Mouse (Mus musculus) cerebellum, adult 8-10 months (tissue): ENCODE results near the gene Ctdspl2.
"Not testable (repeated sequence)": the region's sequence is repeated elsewhere in the genome, so short reads cannot be mapped to it uniquely, and the experiment has no call there.

Experiments used
- DNase-seq: peaks from one replicate; pipeline ENCODE4 v3.0.0; 2022

The Ctdspl2 gene

DNA sequence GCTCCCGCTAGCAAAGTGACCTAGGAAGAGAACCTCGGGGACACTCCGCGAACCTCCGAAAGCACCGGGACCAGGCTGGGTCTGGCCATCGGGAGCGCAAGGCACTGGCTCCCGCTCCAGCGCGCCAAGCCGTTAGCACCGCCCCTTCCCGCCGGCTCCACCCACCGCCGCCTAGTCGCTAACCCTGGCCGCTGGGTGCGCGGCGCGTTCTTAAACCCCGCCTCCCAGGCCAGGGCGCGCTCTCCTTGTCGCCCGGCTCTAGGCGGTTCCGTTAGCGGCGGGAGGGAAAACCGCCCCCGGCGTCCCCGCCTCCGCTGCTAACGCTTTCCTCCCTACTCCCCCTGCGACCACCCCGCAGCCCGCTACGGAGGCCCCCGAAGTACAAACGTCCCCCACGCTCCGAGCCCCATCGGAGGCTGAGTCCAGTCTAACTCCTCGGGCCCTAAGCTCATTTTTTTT is at the start of gene Ctdspl2, which contains the start of gene Mageb3:
Gene Ctdspl2, plus strand, starts transcription at position 237 of the 459 bp plus-strand sequence.
Gene Mageb3, minus strand, starts transcription at position 328 of the 459 bp plus-strand sequence.
- DNase-seq = peak; percentile 97

DNA sequence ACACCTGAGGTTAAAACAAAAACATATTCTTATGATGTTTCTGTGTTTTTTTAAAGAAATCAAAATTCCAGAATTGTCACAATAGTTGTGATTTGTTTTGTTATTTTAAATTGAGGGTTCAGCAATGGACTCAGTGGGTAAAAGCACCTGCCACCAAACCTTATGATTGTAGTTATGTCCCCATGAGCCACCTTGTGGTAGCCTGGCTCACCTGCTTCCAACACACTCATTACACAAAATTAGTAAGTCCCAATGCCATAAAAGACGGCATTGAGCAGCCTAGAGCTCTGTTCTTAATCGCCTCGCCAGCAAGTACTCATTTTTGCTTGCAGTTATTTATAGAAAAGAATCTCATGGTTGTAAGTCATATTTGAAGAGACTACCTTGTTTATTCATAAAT is 45.8 kb upstream of the Ctdspl2 start:
- no peak for DNase-seq

DNA sequence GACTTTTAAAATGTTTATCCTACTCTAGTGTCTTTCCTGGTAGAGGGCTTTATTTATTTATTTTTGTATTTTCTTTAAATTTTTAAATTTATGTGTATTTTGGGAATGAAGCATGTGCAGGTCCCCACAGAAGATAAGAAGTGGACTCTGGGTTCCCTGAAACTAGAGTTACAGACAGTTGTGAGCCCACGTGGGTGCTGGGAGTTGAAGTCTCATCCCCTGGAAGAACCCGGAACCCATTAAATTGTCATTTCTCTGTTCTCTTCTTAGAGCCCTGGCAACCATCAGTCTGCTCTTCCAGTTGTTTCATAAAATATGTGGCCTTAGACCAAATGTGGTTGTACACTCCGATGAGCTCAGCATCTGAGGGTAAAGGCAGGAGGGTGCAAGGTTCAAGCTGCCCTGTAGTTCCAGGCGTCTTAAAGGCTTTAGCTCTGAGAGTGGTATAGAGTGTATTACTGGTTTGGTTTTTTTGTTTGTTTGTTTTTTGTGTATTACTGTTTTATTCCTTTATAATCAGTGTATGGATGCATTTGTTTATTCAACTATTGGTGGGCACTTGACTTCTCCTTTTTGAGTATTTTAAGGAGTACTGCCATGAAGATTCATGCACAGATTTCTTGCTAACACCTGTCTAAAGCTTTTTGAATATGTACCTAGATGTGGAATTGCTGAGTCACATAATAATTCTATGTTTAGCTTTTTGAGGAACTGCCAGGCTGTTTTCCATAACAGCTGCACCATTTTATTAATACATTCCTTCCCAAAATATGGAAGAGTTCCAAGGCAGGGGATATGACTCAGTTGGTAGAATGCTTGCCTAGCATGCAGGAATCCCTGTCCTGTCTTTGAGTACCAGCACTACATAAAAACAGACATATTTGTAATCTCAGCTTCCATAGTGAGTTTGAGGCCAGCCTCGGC is 39.5 kb upstream of the Ctdspl2 start:
- DNase-seq = no peak

DNA sequence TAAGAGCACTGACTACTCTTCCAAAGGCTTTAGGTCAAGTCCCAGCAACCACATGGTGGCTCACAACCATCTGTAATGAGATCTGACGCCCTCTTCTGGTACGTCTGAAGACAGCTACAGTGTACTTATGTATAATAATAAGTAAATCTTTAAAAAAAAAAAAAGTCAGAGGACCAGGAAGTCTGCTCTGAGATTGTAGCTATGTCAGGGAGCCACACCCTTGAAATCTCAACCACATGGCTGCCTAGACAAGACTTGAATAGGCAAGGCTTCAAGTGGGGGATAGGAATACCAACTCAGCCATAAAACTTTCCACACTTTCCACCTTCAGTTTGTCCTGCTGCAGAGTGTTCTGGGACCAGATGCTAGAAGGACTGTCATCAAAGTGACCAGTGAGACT is 18.2 kb upstream of the Ctdspl2 start:
- not testable (repeated sequence) for DNase-seq

DNA sequence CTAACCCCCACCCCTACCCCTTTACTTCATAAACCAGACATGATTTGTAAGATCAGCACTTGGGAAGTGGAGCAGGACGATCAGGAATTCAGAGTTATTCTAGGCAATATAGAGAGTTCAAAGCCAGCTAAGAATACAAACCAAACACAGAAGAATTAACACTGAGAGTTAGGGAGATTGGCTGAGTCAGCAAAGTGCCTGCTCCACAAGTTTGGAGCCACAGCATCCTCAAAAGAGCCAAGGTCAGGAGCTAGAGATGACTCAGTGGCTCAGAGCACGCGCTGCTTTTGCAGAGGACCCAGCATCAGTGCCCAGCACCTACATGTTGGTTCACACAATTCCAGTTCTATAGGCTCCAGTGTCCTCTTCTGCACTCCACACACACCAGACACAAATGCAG is 12.4 kb upstream of the Ctdspl2 start:
- no peak for DNase-seq

DNA sequence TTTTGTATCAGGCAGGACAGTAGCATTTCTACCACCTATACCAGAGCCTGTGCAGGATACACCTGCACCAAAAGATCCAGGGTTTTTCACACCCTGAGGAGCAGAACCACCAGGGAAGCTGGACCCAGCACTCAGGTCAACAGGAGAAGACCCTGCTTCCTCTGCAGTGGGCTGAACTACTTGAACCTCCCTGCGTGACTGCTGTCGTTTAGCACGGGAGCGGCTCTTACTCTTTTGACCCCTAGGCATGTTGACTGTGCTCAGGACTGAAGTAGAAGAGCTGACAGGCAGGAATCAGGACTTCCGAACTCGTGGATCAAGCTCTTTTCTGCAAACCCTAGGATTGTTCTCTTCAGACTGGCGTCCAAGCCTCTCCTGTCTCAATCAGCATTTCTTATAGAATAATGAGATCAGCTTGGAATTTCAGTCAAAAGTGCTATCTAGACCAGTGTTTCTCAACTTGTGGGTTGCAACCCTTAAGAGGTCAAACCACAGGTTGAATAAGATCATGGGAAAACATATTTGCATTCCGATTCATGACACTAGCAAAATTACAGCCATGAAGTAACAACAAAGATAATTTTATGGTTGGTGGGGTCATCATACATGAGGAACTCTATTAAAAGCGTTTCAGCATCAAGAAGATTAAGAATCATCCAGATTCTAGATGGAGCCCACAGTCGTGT is 687 bp upstream of the Ctdspl2 start:
- DNase-seq = peak; percentile 7

DNA sequence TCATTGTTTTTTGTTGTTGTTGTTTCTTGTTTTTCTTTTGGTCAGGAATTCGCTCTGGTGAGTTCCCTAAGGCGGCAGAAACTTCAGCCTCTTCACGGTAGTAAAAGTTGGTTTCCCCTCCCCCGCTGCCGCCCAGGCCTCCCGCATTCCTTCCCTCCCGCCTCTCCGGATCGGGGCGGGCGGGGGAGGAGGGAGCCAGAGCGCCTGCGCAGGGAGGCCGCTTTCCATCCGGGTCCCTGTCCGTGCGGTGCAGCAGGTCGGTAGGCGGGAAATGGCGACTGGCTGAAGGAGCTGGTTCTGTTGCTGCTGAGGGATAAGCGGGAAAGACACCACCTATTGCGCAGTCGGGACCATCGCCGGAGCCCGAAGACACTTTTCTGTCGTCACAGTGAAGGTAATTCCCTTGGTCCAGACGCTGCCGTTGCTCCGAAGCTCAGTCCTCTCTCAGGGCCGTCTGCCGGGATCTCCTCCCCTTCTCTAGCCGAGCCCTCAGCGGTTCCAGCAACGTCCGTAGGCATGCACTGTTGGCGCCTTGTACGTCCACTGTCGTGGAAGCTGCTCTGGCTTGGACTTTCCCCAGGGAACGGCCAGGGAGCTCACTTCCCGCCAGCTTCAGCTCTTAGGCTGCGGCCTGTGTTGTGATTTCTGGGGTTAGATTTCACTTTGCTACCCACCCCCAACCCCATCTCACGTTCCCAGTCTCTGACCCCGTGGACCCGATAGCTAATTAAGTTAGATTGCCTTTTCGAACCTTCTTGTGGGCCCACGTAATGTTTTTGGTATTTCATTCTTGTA is 620 bp downstream of the Ctdspl2 start:
- peak; percentile 96 for DNase-seq

DNA sequence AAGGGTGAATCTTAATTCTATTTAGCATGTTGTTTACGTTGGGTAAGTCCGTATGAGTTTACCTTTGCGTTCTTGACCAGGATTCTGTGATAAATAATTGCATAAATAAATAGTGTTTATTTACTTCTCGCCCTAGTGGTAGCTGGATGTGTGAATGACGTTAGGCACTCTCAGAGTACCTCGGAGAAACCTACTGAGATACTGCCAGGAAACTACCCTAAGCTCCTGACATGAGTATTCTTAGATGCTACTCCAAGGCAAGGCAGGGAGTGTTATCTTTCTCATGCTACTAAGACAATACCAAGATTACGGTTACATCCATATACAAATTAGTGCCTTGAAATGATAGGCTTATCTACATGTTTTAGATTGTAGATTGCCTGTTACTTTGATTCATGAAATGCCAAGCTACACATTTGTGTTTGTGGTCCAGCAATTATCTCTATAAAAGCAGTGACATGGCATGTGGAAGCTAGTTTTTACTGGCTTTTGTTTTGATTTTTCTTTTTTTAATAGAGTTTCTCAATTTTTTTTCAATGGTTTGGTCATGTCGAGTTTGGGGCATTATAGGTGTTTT is 1.5 kb downstream of the Ctdspl2 start:
- no peak for DNase-seq

DNA sequence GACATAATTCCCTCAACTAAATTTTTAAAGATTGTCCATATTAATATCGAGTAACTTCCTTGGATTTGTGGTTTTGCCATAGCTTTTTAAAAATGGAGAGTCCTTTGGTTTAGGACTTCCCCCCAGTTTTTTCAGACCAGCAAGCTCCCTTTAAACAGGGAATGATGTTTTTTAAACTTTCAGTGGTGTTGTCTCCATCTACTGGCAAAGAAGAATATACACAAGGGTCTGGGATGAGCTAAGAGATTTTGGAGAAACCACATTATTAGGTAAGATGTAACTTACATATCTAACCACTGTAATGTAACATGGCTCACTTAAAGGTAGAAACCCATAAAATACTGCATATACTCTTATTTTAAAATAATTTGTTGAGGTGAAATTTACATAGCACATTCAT is 39.9 kb downstream of the Ctdspl2 start:
- DNase-seq = no peak

DNA sequence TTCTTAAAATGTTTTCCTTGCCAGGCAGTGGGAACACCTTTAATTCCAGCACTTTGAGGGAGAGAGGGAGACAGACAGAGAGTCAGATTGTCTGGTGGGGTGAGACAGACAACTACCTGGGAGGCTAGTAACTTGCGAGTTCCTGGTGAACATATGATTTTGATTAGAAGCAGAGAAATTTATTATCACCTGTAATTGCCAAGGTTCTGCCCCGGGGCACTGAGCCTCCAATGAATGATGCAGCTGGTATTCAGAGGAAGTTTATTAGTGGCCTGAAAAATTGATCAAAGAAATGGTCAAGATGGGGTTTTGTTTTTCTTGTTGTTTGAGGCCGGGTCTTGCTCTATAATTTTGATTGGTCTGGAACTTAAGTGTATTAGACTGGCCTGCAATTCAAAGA is 53.0 kb downstream of the Ctdspl2 start:
- no peak for DNase-seq

DNA sequence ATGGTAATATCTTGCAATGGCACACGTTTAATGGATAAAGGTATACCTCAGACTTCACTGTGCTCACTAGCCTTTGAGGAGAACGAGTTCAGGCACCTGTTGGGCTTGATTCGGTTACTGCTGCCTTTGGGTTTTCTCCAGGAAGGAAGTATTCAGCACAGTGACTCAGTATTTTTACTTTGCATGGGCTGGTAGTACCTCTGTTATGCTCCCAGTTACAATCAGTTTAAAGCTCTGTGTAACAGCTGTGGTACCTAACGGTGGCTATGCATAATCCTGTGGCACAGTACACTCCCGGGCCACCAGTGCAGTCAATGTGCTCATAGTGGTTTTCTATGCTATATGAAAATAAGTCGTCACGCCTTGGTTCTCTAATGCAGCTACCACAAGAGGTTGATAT is 55.6 kb downstream of the Ctdspl2 start:
- no peak for DNase-seq

DNA sequence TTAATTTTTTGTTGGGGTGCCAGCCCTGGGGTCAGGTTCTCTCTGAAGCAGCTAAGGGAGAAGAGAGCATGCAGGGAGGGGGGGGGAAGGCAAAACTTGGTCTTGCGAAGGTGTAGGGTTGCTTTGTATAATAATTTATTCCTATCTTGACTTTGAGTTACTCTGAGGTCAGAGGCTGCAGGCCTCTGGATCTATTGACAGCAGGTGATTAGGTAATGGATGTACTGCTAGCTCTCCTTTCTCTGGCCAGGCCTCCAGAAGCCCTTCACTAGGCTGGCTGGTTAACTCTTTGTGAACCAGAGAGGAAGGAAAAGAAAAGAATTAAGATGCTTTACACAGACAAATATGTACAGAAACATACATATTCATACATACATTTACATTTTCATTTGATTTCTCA is 62.9 kb downstream of the Ctdspl2 start:
- DNase-seq = no peak

DNA sequence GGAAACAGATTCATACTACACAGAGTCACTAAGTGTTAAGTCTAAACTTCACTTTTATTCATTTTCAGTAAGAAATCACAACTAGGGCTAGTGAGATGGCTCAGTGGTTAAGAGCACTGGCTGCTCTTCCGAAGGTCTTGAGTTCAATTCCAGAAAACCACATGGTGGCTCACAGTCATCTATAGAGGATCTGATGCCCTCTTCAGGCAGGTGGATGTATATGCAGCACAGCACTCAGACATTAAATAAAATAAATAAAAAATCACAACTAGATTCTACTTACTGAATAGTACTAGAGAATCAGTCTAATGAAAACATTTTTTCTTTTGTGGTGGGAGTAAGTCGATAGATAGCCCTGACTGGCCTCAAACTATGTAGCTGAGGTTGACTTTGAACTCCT is 66.5 kb downstream of the Ctdspl2 start:
- DNase-seq = no peak

DNA sequence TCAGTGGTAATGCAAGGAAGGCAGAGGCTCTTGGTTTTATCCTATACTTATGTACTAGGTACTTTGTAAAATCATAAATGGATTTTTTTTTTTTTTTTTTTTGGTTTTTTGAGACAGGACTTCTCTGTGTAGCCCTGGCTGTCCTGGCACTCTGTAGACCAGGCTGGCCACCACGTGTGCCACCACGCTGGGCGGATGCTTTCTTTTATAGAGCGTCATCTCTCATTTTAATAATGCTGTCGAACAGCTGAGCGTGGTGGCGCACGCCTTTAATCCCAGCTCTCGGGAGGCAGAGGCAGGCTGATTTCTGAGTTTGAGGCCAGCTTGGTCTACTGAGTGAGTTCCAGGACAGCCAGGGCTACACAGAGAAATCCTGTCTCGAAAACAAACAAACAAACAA is 71.3 kb downstream of the Ctdspl2 start:
- peak; percentile 12 for DNase-seq

DNA sequence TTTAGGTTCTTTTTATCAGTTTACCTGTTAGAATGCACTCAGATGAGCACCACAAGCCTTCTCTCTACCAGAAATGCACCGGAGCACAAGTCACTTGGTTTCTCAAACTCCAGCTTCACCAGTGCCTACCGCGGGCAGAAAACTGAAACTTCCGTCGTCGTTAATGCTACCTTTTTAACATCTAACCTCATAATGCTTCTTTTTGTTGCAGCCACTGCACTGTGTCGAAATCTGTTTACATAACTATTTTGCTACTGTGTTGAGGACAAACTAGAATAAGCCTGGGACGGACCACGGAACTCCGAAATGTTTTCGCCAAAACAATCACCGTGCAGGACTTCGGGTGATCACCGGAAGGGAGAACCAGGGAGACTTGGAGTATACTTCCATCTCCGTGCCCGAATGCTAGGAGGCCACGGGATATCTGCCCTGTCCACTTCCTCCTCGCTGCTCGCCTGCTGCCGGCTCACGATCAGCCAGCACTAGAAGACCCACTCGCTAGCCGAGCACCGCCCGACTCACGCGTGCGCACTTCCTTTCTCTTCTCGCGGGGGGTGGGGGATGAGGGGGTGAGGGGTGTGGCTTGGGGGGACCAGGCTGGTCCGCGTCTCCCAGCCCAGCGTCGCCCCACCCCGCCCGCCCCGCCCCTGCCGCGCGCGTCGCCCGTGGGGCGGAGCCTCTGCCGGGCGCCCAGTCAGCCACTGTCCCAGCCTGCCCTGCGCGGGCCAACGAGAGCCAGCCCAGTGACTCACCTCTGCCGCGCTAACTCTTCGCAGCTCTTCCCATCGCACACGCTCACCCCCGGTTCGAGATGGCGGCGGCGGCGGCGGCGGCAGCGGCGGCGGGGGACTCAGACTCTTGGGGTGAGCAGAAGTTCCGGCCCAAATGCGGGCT is 72.3 kb downstream of the Ctdspl2 start, which contains the start of gene Eif3j1:
Gene Eif3j1, plus strand, starts transcription at position 685 of the 894 bp plus-strand sequence.
- peak; percentile 83 for DNase-seq

DNA sequence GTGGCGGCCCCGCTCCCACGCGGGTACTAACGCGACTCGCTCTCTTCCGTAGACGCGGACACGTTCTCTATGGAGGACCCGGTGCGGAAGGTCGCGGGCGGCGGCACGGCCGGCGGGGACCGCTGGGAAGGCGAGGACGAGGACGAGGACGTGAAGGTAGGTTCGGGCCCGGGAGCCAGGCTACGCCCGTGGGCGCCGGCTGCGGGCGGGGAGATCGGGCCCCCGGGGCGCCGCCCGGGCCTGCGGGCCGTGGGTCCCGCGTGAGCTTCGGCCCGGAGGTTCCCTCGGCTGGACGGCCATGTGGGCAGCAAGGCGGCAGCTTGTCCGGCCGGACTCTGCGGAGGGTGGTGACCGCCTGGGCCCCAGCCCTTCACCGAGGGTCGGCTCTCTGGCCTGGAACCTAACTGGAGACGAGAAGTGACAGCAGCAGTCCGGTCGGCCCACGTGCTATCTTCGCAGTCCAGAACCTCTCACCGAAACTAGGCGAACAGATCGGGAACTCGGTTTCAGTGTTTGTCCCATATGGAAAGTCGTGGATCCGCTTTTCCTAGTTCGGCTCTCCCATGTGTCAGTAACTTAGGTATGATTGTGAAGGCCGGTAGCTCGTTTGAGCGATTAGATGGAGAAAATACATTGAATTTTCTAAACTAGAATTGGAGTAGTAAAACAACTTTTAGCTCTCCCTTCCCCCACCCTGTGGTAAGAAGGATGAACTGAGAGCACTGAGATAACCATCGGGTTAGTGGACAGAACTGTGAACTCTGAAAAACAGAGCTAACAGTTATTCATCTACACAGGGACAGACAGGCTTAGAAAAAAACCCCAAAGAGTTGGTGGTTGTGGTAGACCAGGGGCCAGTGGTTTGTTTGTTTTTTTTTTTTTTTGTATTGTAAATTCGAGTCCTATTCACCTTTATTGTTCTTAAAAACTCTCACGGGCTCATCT is 73.2 kb downstream of the Ctdspl2 start:
- peak; percentile 55 for DNase-seq

DNA sequence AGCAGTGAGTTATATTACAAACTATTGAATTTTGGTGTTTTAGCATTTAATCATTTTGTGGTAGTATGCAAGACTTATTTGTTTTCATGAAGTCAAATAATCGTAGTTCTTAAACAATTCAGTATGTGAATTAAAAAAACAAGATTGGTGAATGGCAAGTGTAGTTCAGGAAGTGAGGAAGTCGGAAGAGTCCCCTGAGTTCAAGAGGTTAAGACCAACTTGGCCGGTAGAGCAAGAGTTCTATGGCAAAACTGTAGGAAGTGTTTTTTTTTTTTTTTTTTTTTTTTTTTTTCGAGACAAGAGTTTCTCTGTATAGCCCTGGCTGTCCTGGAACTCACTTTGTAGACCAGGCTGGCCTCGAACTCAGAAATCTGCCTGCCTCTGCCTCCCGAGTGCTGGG is 76.2 kb downstream of the Ctdspl2 start:
- DNase-seq = no peak

DNA sequence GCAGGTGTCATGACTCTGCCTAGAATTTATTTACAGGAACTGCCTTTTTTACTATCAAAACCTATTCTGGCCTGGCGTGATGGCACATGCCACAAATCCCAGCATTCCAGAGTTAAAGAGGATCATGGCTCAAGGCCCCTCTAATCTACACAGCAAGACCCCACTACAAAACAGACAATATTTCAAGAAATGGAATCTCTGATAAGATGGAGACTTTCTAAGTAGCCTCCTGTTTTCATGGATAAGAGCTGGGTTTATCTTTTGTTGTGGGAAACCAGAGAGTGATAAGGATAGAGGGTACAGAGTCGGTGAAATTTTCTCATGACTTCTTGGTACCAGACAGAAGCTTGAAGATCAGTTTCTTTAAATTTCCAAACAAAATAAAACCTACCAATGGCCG is 80.3 kb downstream of the Ctdspl2 start:
- no peak for DNase-seq

DNA sequence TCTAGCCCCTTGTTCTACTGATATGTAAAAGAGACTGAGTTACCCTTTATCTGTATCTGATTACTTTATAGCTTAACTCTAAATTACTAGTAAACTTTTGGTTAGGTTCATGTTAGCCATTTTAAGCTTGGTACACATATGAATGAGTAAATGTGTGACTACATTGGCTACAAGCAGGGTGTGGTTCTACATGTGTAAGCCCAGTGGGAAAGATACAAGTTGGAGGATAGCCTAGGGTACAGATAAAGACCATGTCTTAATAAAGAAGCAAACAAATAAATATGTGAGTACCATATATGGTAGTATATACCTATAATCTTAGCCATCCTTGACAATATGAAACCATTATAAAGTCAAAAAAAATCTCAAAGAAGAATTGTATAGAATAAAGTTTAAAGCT is 88.1 kb downstream of the Ctdspl2 start:
- DNase-seq = no peak

DNA sequence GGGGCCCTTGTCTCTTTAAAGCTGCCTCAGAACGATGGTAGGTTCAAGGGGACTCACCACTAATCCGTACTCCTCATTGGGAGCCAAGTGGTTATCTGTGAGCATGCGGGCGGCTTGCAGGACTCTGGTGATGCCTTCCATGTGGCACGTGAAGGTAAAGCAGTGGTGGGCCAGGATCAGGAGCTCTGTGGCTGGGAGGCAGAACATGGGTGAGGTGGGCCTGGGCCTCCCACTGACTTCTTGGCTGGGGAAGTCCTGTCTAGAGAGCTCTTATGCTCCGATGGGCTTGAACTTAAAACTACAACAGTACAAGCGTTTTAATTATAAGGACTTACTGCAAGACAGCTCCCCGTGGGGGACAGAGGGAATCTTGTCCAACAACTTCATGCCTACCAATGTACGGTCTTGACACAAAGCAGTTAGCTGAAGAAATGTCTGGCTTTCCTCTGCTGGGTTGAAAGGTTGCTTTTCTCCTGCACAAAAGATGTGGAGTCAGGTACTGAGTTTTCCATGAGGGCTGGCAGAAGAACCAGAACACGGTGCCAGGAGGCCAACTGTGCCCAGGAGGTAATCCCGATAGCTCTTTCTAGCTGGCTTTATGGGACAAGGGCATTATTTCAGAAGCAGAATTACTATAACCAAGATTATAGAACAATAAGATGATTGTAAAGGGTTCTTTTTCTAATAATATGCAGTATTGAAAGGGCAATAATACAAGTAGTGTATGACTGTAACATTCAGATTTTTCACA is 103.7 kb downstream of the Ctdspl2 start:
- peak; percentile 47 for DNase-seq
